Mouse (Mus musculus): ENCODE results near the gene Cfap161.

DNA sequence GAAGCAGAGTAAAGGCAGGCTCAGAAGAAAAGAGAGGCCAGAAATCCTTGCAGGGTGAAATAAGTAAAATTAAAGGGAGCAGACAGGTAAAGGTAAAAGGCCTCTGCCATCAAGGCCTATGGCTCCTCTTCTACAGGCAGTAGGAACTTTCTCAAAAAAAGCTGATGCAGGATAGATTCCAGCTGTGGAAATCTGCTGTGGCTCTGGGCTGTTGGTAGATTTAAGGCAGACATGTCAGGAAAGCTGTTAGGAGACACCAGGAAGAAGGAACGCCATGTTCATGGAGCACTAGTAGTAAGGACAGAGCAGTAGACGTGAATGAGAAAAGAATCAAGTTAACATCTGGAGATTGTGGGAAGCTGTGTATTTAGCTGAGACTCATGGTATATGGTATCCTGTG is 5.4 kb upstream of the Cfap161 start:
- TF ChIP-seq GATA1 (IDR thresholded peaks at IDR 0.05; ENCODE audit: low read length) (no peak), TAL1 (IDR thresholded peaks at IDR 0.05; ENCODE audit: low read length) (no peak)

All from erythroblast, embryonic 14.5 days (primary cell).